Mouse (Mus musculus) limb, embryonic 14.5 days (tissue): ENCODE data around the gene Mlec. TPM values are rescaled to one million over a fixed set of nuclear protein-coding genes. Genes with fewer than 3 reads are reported as not detected.
A peak's percentile ranks its signal among the peaks of the same experiment; 100 is the strongest.

Experiments
- ATAC-seq: fragments of 200-750 bp; cut with Nextera tagmentation; 2 replicates; pipeline ENCODE4 v1.8.0; 2017; ENCODE audit warnings: low read depth, moderate number of reproducible peaks, moderate TSS enrichment; ENCODE audit not compliant: low FRiP score
- DNase-seq: peaks from one replicate; pipeline ENCODE4 v3.0.0-alpha.2; 2015; ENCODE audit warnings: low spot score
- H3K27ac ChIP-seq: fragments of 300-500 bp; sonication (generic); replicated peaks from 2 replicates; pipeline ENCODE4 v1.5.1; 2014; ENCODE audit warnings: low read depth, mild to moderate bottlenecking, low read length, moderate library complexity, mixed read lengths
- H3K27me3 ChIP-seq: fragments of 300-500 bp; sonication (generic); 2 replicates; pipeline ENCODE4 v1.6.1; 2014; ENCODE audit warnings: low read length, mixed read lengths; ENCODE audit not compliant: control insufficient read depth, insufficient read depth
- H3K36me3 ChIP-seq: fragments of 300-500 bp; sonication (generic); 2 replicates; pipeline ENCODE4 v1.6.1; 2014; ENCODE audit warnings: mild to moderate bottlenecking, low read length, moderate library complexity, mixed read lengths; ENCODE audit not compliant: control insufficient read depth, insufficient read depth
- H3K4me1 ChIP-seq: fragments of 300-500 bp; sonication (generic); 2 replicates; pipeline ENCODE4 v1.6.1; 2014; ENCODE audit warnings: antibody characterized with exemption, low read length, mixed read lengths; ENCODE audit not compliant: control insufficient read depth, insufficient read depth
- H3K4me2 ChIP-seq: fragments of 300-500 bp; sonication (generic); replicated peaks from 2 replicates; pipeline ENCODE4 v1.6.1; 2014; ENCODE audit warnings: low read depth, mild to moderate bottlenecking, low read length, moderate library complexity; ENCODE audit not compliant: severe bottlenecking
- H3K4me3 ChIP-seq: fragments of 300-500 bp; sonication (generic); replicated peaks from 2 replicates; pipeline ENCODE4 v1.5.1; 2014; ENCODE audit warnings: low read length
- H3K9ac ChIP-seq: fragments of 300-500 bp; sonication (generic); 2 replicates; pipeline ENCODE4 v1.6.1; 2014; ENCODE audit warnings: mild to moderate bottlenecking, low read depth, low read length, moderate library complexity; ENCODE audit not compliant: severe bottlenecking
- H3K9me3 ChIP-seq: fragments of 300-500 bp; sonication (generic); 2 replicates; pipeline ENCODE4 v1.6.1; 2016; ENCODE audit warnings: low read length; ENCODE audit not compliant: control insufficient read depth
- POLR2A ChIP-seq: fragments of 200-500 bp; IDR thresholded peaks from 2 replicates; pipeline ENCODE4 v1.8.0; 2012; ENCODE audit warnings: inconsistent platforms, mild to moderate bottlenecking, moderate library complexity, borderline replicate concordance; ENCODE audit not compliant: insufficient read depth, insufficient read length; ENCODE audit errors: extremely low read depth
- WGBS: fragments of 180-500 bp; shearing (Covaris S2); extraction: QIAGEN DNeasy Blood & Tissue Kit; methylation state at CpG from one replicate; pipeline ENCODE4 v1.1.7; 2014; 5-methylcytosine and 5-hydroxymethylcytosine counted together
- polyA plus RNA-seq, 2 experiments: library from polyadenylated mRNA; depleted of rRNA in 1 of 2; stranded (reverse) in 1 of 2; unstranded in 1 of 2; fragments of >200 nt; fragmentation: Nextera tagmentation in 1 of 2; extraction: Ambion mirVana in 1 of 2; gene quantifications; 2 replicates each; pipeline versions ENCODE4 v1.2.1 to v1.2.3; 2012 to 2014

The Mlec gene
- polyA plus RNA-seq, 2 experiments = 73.7 to 215 TPM

DNA sequence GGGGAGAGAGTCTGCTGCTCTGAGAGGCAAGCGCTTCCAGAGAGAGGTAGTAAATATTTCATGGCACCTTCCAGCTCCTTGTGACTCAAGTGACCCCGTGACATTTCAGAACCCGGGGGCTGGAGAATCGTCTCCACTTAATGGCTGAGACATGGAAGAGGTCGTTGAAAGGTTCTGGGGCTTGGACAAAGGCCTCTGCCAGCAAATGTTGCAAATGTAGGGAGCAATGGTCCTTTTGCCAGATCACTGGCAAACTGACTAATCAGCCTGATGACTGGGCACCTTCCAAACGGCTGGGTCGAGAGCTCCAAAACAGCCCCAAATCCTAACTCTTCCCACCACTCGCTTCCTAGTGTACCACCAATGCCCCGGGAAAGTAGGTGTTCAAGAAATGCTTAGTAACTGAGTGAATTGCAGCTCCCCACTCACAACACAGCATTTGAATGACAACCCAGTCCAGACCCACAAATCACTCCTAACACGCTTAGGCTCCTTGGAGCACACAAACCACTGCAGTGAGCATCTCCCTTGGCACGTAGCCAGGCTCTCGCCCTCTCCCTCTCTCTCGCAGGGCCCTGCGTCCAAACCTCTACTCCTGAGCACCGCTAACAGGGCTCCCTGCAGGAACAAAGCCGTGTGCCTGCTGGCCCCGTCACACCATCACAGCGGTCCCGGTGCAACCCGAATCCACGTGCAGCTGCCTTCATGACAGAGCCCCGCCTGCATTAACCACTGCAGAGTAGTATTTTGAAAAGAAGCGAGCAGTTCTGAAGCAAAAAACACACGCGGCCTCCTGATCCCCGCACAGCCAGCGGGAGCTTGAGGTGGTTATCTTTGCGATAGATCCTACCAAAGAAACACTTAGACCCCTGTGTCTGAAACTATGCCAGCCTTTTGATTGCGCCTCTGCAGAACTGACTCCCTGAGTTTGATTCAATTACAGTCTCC, 34.2 kb upstream of the Mlec start:
- Histone ChIP-seq H3K4me3 (no peak overlapping the region), H3K9me3 (no peaks in the 10 kb centered on the region), H3K36me3 (no peaks in the 10 kb centered on the region), H3K9ac (no peak overlapping the region), H3K27me3 (peaks cover 36% of the 10 kb centered on the region), H3K27ac (no peak overlapping the region), H3K4me2 (no peak overlapping the region), H3K4me1 (peaks cover 11% of the 10 kb centered on the region)
- DNase-seq = no peak
- no peak for ATAC-seq
- no peak for TF ChIP-seq POLR2A
- WGBS = 9% methylated on average over 26 of the region's 29 CpGs

DNA sequence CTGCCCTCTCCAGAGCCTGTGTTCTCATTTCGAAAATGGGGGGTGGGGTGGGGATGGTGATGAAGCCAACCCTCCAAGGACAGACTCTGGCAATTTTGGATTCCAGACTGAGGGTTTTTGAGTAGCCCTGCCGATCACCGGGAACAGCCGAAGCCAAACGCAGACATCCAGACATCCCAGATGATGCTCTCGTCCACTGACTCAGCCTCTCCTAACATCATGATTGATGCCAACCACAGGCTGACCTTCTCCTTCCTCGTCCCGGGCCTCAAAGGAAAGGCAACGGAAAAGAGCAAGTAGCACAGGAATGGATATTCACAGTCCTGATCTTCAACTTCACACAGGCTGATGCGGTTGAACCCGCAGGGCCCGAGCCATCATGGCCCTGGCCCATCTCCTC, 32.1 kb upstream of the Mlec start:
- Histone ChIP-seq H3K4me2 (no peak overlapping the region), H3K27ac (no peak overlapping the region), H3K9ac (no peak overlapping the region), H3K4me1 (peaks cover 16% of the 10 kb centered on the region), H3K27me3 (peaks cover 36% of the 10 kb centered on the region), H3K36me3 (no peaks in the 10 kb centered on the region), H3K9me3 (no peaks in the 10 kb centered on the region), H3K4me3 (no peak overlapping the region)
- no peak for DNase-seq
- no peak for ATAC-seq
- 65% methylated on average over 12 of the region's 12 CpGs for WGBS
- TF ChIP-seq POLR2A = no peak

DNA sequence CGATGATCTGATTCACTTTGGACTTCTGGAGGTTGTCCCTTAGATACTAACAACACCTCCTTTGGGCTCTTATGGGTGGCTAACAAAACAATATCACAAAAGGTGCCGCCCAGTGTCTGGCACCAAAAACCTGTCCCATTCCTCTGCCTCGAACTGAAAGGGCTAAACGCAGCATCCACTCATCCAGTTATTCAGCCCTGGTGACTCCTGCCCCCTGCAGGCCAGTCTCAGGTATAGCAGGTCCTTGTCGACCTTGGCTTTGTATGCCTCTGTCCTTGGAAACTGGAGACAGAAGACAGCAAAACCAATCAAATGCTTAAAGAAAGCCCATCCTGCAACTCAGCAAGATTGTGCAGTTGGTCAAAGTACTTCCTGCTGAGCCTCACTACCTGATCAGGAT, 30.8 kb upstream of the Mlec start:
- H3K4me3 ChIP-seq = no peak overlapping the region
- no peak overlapping the region for H3K27ac ChIP-seq
- H3K27me3 ChIP-seq = peaks cover 29% of the 10 kb centered on the region
- H3K9me3 ChIP-seq = no peaks in the 10 kb centered on the region
- ATAC-seq (no peak), DNase-seq (peak; percentile 30)
- H3K9ac ChIP-seq = no peak overlapping the region
- no peak overlapping the region for H3K4me2 ChIP-seq
- 54% methylated on average over 5 of the region's 5 CpGs for WGBS
- peaks cover 16% of the 10 kb centered on the region for H3K4me1 ChIP-seq
- no peak for TF ChIP-seq POLR2A
- H3K36me3 ChIP-seq = no peaks in the 10 kb centered on the region

DNA sequence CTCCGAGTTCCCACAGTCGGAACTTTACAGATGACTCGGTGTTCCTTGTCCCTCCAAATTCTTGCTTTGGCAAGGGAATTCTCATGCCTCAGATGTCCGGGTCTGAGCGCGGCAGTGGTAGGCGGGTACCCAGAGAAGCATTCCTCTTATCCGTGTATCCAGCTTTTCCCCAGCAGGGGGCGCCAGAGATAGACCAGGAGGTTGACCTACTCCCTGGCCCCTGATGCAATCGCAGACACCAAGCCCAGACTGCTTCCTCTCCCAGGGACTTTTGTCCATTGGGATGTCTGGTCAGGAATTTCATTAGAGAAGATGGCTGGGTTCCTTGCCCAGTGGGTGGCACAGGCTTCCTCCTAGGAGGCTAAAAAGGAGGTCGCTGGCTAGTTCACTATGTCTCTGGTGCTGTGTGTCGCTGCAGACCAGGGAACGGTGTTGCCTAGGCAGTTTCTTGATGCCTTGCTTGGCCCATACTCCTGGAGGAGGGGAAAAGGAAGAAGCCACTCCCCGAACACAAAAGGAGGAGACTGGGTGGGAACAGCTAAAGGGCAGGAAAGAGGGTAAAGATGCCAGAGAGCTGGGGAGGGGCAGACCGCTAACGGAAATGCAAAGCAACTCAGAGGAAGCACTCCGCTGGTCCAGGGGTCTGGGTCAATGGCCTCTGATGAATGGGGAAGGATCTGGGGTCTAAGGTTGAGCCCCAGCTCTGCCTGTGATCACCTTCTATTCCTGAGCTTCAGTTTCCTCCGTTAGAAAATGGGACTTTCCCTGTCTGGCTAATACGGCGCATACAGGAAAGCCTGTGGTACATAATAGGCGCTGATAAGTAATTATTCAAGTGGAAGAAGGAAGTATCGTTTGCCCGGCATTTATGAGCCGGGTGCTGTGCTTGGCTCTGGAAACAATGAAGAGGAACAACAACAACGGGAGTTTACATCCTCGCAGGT, 29.5 kb upstream of the Mlec start:
- H3K4me3 ChIP-seq = no peak overlapping the region
- 16% methylated on average over 26 of the region's 26 CpGs for WGBS
- peak overlapping the region; percentile 15; the same call in 1 of the 2 replicates for H3K4me2 ChIP-seq
- no peak for TF ChIP-seq POLR2A
- peaks cover 7% of the 10 kb centered on the region; the same call in 1 of the 2 replicates for H3K4me1 ChIP-seq
- H3K27me3 ChIP-seq = peaks cover 16% of the 10 kb centered on the region
- DNase-seq (peak; percentile 85), ATAC-seq (peak; percentile 86; the same call in 1 of the 2 replicates)
- H3K27ac ChIP-seq = no peak overlapping the region
- H3K9me3 ChIP-seq = no peaks in the 10 kb centered on the region
- no peaks in the 10 kb centered on the region for H3K36me3 ChIP-seq
- no peak overlapping the region for H3K9ac ChIP-seq
